Mouse (Mus musculus): Measurements from ENCODE around the gene Spaca4.

- TF ChIP-seq CTCF (IDR thresholded peaks at IDR 0.05; ENCODE audit: extremely low read depth, insufficient read depth, low read length) (no peak), POLR2A (IDR thresholded peaks at IDR 0.05; ENCODE audit: extremely low read depth, insufficient read depth, low read length) (no peak)
These were observed 49.6 kb upstream of the Spaca4 start for GRCm38 (mm10) chr7:45775237-45775636.

Measured in cortical plate, adult 2 months (tissue).